Mouse (Mus musculus): ENCODE data around the gene Sirt5.

- no peak for TF ChIP-seq CTCF (IDR thresholded peaks at IDR 0.05; ENCODE audit: low read depth)
- TF ChIP-seq EP300 (IDR thresholded peaks at IDR 0.05; ENCODE audit: low read depth) = no peak
Measured at GRCm38 (mm10) chr13:43440376-43440775, 75.1 kb downstream of the Sirt5 start.

Data from liver, postnatal 0 days (tissue).